Mouse (Mus musculus) liver, postnatal 0 days (tissue): Measurements from ENCODE around the gene Gm3417.
"Not testable (repeated sequence)": the region's sequence is repeated elsewhere in the genome, so short reads cannot be mapped to it uniquely, and the experiment has no call there.

Experiments used
- CTCF ChIP-seq: sonication (generic); IDR thresholded peaks from 2 replicates; pipeline ENCODE4 v1.5.1; 2016; ENCODE audit warnings: antibody characterized with exemption, low read depth
- EP300 ChIP-seq: IDR thresholded peaks from 2 replicates; pipeline ENCODE4 v1.6.1; 2016; ENCODE audit warnings: antibody characterized with exemption, low read depth, mild to moderate bottlenecking

GRCm38 (mm10) chr17:15009088-15009487 lies 30.5 kb upstream of the Gm3417 start:
- TF ChIP-seq CTCF, EP300: not testable (repeated sequence)
